Mouse (Mus musculus) heart, embryonic 11.5 days (tissue): ENCODE measurements around the gene Gcnt3. TPM values are rescaled to one million over a fixed set of nuclear protein-coding genes. Genes with fewer than 3 reads are reported as not detected.
"Not testable (repeated sequence)": the region's sequence is repeated elsewhere in the genome, so short reads cannot be mapped to it uniquely, and the experiment has no call there.

Experiments
- ATAC-seq: fragments of 200-750 bp; cut with Nextera tagmentation; replicated peaks from 2 replicates; pipeline ENCODE4 v1.8.0; 2017; ENCODE audit warnings: moderate library complexity; ENCODE audit not compliant: insufficient number of reproducible peaks, low FRiP score, low TSS enrichment
- H3K27ac ChIP-seq: fragments of 300-500 bp; sonication (generic); 2 replicates; pipeline ENCODE4 v1.5.1; 2014; ENCODE audit warnings: mild to moderate bottlenecking, low read depth, low read length
- H3K27me3 ChIP-seq: fragments of 300-500 bp; sonication (generic); 2 replicates; pipeline ENCODE4 v1.6.1; 2014; ENCODE audit warnings: mild to moderate bottlenecking, low read length, mixed read lengths; ENCODE audit not compliant: control insufficient read depth, insufficient read depth
- H3K36me3 ChIP-seq: fragments of 300-500 bp; sonication (generic); 2 replicates; pipeline ENCODE4 v1.6.1; 2014; ENCODE audit warnings: mild to moderate bottlenecking, low read length, moderate library complexity, mixed read lengths; ENCODE audit not compliant: control insufficient read depth, insufficient read depth
- H3K4me1 ChIP-seq: fragments of 300-500 bp; sonication (generic); 2 replicates; pipeline ENCODE4 v1.6.1; 2014; ENCODE audit warnings: low read length; ENCODE audit not compliant: control insufficient read depth, insufficient read depth
- H3K4me2 ChIP-seq: fragments of 300-500 bp; sonication (generic); 2 replicates; pipeline ENCODE4 v1.6.1; 2014; ENCODE audit warnings: mild to moderate bottlenecking, moderate library complexity
- H3K4me3 ChIP-seq: fragments of 300-500 bp; sonication (generic); 2 replicates; pipeline ENCODE4 v1.5.1; 2014; ENCODE audit warnings: low read depth, low read length
- H3K9ac ChIP-seq: fragments of 300-500 bp; sonication (generic); 2 replicates; pipeline ENCODE4 v1.6.1; 2014; ENCODE audit warnings: mild to moderate bottlenecking, low read depth, low read length, moderate library complexity
- H3K9me3 ChIP-seq: fragments of 300-500 bp; sonication (generic); replicated peaks from 2 replicates; pipeline ENCODE4 v1.6.1; 2016; ENCODE audit warnings: low read length; ENCODE audit not compliant: control insufficient read depth
- WGBS: fragments of 180-500 bp; shearing (Covaris S2); extraction: QIAGEN DNeasy Blood & Tissue Kit; methylation state at CpG from one replicate; pipeline ENCODE4 v1.1.7; 2014; ENCODE audit not compliant: insufficient replicate concordance; 5-methylcytosine and 5-hydroxymethylcytosine counted together
- polyA plus RNA-seq: library from polyadenylated mRNA; unstranded; fragments of >200 nt; fragmentation: Nextera tagmentation; extraction: Ambion mirVana; gene quantifications from 2 replicates; pipeline ENCODE4 v1.2.1, GENCODE M21; 2014

Gene Gcnt3
- polyA plus RNA-seq, 1 experiment from 2014 or later = not detected

- Histone ChIP-seq H3K9me3 (no peaks in the 10 kb centered on the region), H3K4me1 (0 out of 2 replicates have a peak, but pooled peaks cover 2% of the 10 kb centered on the region), H3K4me3 (no peak overlapping the region), H3K27me3 (no peaks in the 10 kb centered on the region), H3K4me2 (no peak overlapping the region), H3K36me3 (no peaks in the 10 kb centered on the region), H3K27ac (no peak overlapping the region), H3K9ac (no peak overlapping the region)
- ATAC-seq = no peak
- 82% methylated on average over 6 of the region's 6 CpGs for WGBS
These were observed 1.9 kb upstream of the Gcnt3 start for GRCm38 (mm10) chr9:70039597-70040385.

DNA sequence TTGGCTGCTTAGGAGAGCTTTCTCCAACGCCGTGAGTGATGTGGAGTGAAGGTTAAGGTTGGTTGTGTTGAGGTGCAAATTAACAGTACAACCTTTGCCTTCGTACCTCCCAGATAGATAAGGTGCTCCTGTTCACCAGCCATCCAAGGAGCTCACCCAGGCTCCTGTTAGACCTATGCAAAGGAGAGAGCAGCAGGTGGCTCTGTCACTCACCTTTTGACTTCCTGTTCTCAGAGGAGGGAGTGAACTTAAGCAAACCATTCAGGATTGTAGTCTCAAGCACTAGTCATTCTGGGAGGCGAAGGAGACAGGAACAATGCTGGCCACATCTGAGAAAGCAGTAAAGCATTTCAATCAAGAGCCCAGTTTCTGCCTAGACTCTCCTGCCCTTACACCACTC is 1.2 kb downstream of the Gcnt3 start:
- Histone ChIP-seq H3K4me1 (0 out of 2 replicates have a peak, but pooled peaks cover 2% of the 10 kb centered on the region), H3K9me3 (no peaks in the 10 kb centered on the region), H3K4me3 (no peak overlapping the region), H3K27me3 (no peaks in the 10 kb centered on the region), H3K4me2 (no peak overlapping the region), H3K27ac (no peak overlapping the region), H3K9ac (no peak overlapping the region), H3K36me3 (no peaks in the 10 kb centered on the region)
- 53% methylated on average over 4 of the region's 4 CpGs for WGBS
- ATAC-seq = no peak

- Histone ChIP-seq H3K27me3 (no peaks in the 10 kb centered on the region), H3K27ac (no peak overlapping the region), H3K4me3 (no peak overlapping the region), H3K4me1 (0 out of 2 replicates have a peak, but pooled peaks cover 2% of the 10 kb centered on the region), H3K36me3 (no peaks in the 10 kb centered on the region), H3K9me3 (no peaks in the 10 kb centered on the region), H3K9ac (no peak overlapping the region), H3K4me2 (no peak overlapping the region)
- ATAC-seq = no peak
- 84% methylated on average over 7 of the region's 7 CpGs for WGBS
These were observed 3.2 kb downstream of the Gcnt3 start for GRCm38 (mm10) chr9:70034702-70035101.

- no peak for ATAC-seq
- no peak overlapping the region for H3K9ac ChIP-seq
- 74% methylated on average over 9 of the region's 9 CpGs for WGBS
These were observed 4.8 kb downstream of the Gcnt3 start for GRCm38 (mm10) chr9:70033056-70033455.

DNA sequence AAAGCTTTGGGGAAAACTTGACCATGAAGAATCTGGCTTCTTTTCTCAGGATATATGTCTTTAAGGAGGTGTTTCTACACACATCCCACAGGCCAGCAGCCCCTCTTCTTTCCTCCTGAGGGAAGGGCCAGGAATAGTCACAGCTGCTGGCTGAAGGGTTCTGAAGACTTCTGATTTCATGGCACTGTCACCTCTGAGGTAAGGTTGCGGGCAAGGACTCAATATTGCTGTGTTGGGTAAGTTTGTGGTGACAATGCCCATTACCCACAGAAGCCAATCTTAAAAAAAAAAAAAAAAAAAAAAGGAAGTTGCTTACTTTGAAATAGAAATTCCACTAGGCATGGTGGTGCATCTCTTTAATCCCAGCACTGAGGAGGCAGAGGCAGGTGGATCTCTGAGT is 5.7 kb downstream of the Gcnt3 start:
- Histone ChIP-seq H3K4me2 (no peak overlapping the region), H3K36me3 (no peaks in the 10 kb centered on the region), H3K27ac (no peak overlapping the region), H3K9me3 (no peaks in the 10 kb centered on the region), H3K9ac (no peak overlapping the region), H3K27me3 (no peaks in the 10 kb centered on the region), H3K4me1 (0 out of 2 replicates have a peak, but pooled peaks cover 2% of the 10 kb centered on the region), H3K4me3 (no peak overlapping the region)
- 83% methylated on average over 1 of the region's 1 CpGs for WGBS
- ATAC-seq = no peak

More at GRCm38 (mm10) chr9:70033056-70033455, 4.8 kb downstream of the Gcnt3 start:
- Histone ChIP-seq H3K9me3 (no peaks in the 10 kb centered on the region), H3K4me1 (0 out of 2 replicates have a peak, but pooled peaks cover 2% of the 10 kb centered on the region), H3K27me3 (no peaks in the 10 kb centered on the region), H3K36me3 (no peaks in the 10 kb centered on the region), H3K27ac (no peak overlapping the region), H3K4me2 (no peak overlapping the region), H3K4me3 (no peak overlapping the region)

DNA sequence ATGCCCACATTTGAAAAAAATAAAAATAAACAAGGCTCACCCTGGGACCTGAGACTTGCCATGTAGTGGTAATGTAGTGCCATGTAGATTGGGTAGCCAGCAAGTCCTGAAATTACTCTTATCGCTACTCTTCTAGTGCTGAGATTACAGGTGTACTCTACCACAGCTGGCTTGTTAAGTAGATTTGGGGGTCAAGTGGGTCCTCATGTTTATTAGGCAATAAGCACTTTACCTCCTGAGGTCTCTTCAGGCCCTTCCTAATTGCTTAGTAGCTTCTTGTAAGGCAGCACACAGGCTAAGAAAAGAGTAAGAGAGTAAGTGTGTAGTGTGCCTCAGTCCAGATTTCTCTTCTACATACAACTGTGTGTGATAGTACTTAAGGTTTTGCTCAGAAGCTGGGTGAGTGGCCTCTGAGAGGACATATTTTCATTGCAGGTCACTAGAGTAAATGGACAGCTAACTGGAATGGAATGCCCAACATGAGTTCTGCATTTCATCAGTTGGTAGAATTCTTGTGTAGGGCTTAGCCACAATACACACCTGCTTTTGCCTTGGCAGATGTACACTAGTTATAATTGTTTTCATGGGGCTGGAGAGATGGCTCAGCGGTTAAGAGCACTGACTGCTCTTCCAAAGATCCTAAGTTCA is 12.4 kb downstream of the Gcnt3 start:
- H3K27ac ChIP-seq = no peak overlapping the region
- ATAC-seq = no peak
- H3K4me2 ChIP-seq = no peak overlapping the region
- no peaks in the 10 kb centered on the region for H3K36me3 ChIP-seq
- no peak overlapping the region for H3K9ac ChIP-seq
- WGBS = 77% methylated on average over 2 of the region's 2 CpGs
- peaks cover 11% of the 10 kb centered on the region for H3K4me1 ChIP-seq
- no peak overlapping the region for H3K4me3 ChIP-seq
- H3K27me3 ChIP-seq = no peaks in the 10 kb centered on the region
- no peaks in the 10 kb centered on the region for H3K9me3 ChIP-seq

DNA sequence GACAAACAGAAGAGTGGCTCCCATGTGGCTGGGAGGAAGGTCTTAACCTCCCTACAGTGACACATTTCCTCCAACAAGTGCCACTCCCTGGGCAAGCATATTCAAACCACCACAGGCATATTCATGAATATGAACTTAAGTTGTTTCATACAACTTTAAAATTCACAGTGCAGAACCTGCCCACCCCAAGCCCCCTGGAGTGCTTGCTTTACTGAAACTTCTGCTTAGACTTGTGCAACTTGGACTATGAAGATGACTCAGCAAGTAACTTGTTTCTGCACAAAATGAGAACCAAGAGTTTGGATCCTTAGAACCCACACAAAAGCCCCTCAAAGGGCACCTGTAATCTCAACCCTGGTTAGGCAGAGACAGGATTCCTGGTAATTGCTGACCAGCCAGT is 13.2 kb downstream of the Gcnt3 start:
- Histone ChIP-seq H3K4me2 (no peak overlapping the region), H3K27me3 (no peaks in the 10 kb centered on the region), H3K9ac (no peak overlapping the region), H3K27ac (no peak overlapping the region), H3K36me3 (peaks cover 5% of the 10 kb centered on the region; the same call in 1 of the 2 replicates), H3K4me1 (peaks cover 11% of the 10 kb centered on the region), H3K9me3 (no peaks in the 10 kb centered on the region), H3K4me3 (no peak overlapping the region)
- no peak for ATAC-seq

DNA sequence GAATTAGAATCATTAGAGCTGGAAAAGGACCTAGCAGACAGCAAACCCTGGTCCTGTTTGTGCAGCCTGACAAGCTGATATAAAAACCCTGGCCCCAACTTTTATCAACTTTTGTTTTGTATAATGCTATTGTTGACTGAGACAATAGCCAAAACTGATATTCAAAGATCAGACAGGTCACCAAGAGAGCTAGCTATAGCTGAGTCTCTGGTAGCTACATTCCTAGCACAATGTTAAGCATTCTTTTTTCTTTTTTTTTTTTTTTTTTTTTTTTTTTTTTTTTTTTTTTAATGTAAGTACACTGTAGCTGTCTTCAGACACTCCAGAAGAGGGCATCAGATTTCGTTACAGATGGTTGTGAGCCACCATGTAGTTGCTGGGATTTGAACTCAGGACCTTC is 14.3 kb downstream of the Gcnt3 start:
- H3K9ac ChIP-seq, ATAC-seq, H3K9me3 ChIP-seq, H3K36me3 ChIP-seq, H3K4me2 ChIP-seq, H3K27ac ChIP-seq, H3K27me3 ChIP-seq, H3K4me3 ChIP-seq: not testable (repeated sequence)
- H3K4me1 ChIP-seq = peaks cover 11% of the 10 kb centered on the region
- 75% methylated on average over 1 of the region's 1 CpGs for WGBS
